Mouse (Mus musculus) liver, adult 2 months (tissue): ENCODE results near the gene Prtn3.
A peak's percentile ranks its signal among the peaks of the same experiment; 100 is the strongest.

Experiments used
- CTCF ChIP-seq: fragments of 200-500 bp; IDR thresholded peaks from 2 replicates; pipeline ENCODE4 v1.5.1; 2011; ENCODE audit warnings: low read depth, low read length, control low read depth
- POLR2A ChIP-seq: fragments of 200-500 bp; IDR thresholded peaks from 2 replicates; pipeline ENCODE4 v1.6.1; 2011; ENCODE audit warnings: low read length, control low read depth; ENCODE audit not compliant: insufficient read depth; ENCODE audit errors: extremely low read depth

GRCm38 (mm10) chr10:79924998-79925784 is 50.9 kb downstream of the Prtn3 start:
- TF ChIP-seq POLR2A (no peak), CTCF (peak; percentile 100)
